Mouse (Mus musculus) liver, embryonic 18 days (tissue): Measurements from ENCODE around the gene Ttc7. TPM values are rescaled to one million over a fixed set of nuclear protein-coding genes. Genes with fewer than 3 reads are reported as not detected.

Experiments
- polyA plus RNA-seq: library from polyadenylated mRNA; depleted of rRNA; stranded (reverse); fragments of >200 nt; gene quantifications from 2 replicates; pipeline ENCODE4 v1.2.3, GENCODE M21; 2012; rRNA removed

The Ttc7 gene
- 6.2 and 6.8 TPM in 2 replicates for polyA plus RNA-seq

DNA sequence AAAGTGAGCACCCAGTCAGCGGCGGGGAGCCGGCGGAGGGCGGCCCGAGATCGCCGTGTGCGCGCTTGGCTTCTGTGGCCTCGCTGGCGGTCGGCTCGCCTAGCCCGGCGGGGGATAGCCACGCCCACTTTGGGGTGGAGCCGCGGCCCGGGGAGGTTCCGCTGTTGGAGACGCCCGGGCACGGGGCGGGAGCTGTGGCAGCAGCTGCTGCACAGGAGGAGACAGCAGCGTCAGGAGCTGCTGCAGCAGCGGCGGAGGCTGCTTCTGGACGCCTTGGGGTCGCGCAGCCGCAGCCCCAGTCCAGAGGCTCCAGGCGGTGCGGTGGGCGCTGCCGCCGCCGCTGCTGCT, at the start of gene Ttc7:
Gene Ttc7 (plus strand): TSS at position 181 of the 348 bp plus-strand sequence.

DNA sequence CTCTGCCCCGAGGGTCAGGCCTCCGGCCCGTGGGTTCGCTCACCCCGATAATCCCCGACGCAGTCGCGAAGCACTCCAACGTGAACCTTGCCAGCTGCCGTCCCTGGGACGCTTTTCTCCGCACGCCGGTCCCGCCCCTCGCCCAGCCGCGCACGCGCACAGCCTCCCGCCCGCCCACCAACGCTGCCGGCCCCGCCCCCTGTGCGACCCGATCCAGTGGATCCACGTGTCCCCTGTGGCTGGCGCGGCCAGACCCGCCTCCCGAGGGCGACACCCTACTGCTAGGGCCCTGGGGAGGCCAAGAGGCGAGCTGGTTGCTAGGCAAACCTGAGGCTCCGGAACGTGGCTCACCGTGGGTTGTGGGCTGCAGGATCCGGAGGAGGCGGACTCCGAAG, 16.9 kb upstream of the Ttc7 start, which contains the start of gene Mcfd2:
Gene Mcfd2 (minus strand): TSS at position 144 of the 395 bp plus-strand sequence.

DNA sequence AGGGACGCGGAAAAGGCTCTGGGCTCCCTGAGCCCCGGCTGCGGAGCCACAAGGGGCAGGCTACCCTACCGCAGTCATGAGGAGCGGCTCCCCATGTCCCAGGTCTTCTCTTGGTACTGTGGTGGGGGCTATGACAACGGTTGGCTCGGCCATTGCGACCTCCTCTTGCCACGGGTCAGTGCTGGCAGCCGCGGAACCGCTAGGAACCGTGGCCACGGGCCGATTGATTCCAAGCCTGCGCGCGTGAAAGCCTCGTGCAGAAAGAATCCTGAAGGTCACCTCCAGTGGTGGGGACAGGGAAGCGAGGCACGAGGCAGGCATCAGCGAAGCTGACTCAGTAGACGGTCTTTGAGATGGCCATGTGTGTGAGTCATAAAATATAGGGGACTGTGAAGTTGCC, 144.8 kb downstream of the Ttc7 start, which contains the start of gene Stpg4:
Gene Stpg4 (minus strand): TSS at position 231 of the 400 bp plus-strand sequence.

Other genes with a start within 250 kb of the Ttc7 start
- 2.2 and 2.4 TPM in 2 replicates for gene Socs5, start 175.2 kb upstream of the Ttc7 start, polyA plus RNA-seq
- 143 and 151 TPM in 2 replicates for gene Mcfd2, start 17.0 kb upstream of the Ttc7 start, polyA plus RNA-seq
- gene Stpg4, start 144.9 kb downstream of the Ttc7 start, polyA plus RNA-seq: not detected in 2 replicates
- gene Calm2, start 164.0 kb downstream of the Ttc7 start, polyA plus RNA-seq: 184 and 197 TPM in 2 replicates